Mouse (Mus musculus): ENCODE results near the gene 2010300C02Rik.

DNA sequence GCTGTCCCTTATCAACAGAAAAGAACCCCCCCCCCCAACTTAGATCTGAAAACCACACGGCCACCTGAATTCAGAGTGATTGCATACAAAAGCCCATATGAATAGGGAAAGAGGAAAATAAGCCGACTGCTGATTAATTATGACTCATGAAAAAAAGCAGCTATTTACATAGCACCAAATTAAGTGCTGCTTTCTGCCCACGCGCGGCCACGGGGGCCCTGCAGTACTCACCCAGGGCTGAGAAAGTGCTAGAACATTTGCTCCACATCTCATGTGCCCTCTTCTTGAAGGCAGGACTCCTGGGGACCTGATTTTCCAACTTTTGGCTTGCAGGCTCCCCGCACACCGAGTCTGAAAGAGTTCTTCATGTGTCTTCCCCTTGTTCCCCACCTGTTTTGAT is 10.1 kb downstream of the 2010300C02Rik start:
- no peak for TF ChIP-seq CTCF (IDR thresholded peaks at IDR 0.05; ENCODE audit: insufficient read depth, low read length)
- no peak for TF ChIP-seq POLR2A (IDR thresholded peaks at IDR 0.05; ENCODE audit: borderline replicate concordance, extremely low read depth, low read depth, low read length)

Data from lung, adult 2 months (tissue).